Mouse (Mus musculus): ENCODE measurements around the gene Ccdc88a. TPM values are rescaled to one million over a fixed set of nuclear protein-coding genes. Genes with fewer than 3 reads are reported as not detected.

The Ccdc88a gene
- total RNA-seq, 2 experiments from 2014 or later: 61.9 to 67.6 TPM

- no peak overlapping the region for H3K27ac ChIP-seq
- no peak for TF ChIP-seq CTCF (IDR thresholded peaks at IDR 0.05)
- intact Hi-C loops (cut with DNase I): no loop called here
- H3K4me3 ChIP-seq: no peak overlapping the region
- DNase-seq (ENCODE audit: extremely low spot score in 1 of 2, low spot score in 2 of 2): no peak
Measured at GRCm38 (mm10) chr11:29378751-29379150, 5.3 kb downstream of the Ccdc88a start.

GRCm38 (mm10) chr11:29383493-29383892 is 10.0 kb downstream of the Ccdc88a start:
- H3K27ac ChIP-seq: no peak overlapping the region
- intact Hi-C loops (cut with DNase I): no loop called here

GRCm38 (mm10) chr11:29384001-29384400 is 10.5 kb downstream of the Ccdc88a start:
- DNase-seq (ENCODE audit: extremely low spot score in 1 of 2, low spot score in 2 of 2): no peak
- Histone ChIP-seq H3K4me3 (no peak overlapping the region), H3K27ac (no peak overlapping the region)
- TF ChIP-seq CTCF (IDR thresholded peaks at IDR 0.05): no peak
- intact Hi-C loops (cut with DNase I): no loop called here

More at GRCm38 (mm10) chr11:29383493-29383892, 10.0 kb downstream of the Ccdc88a start:
- no peak for TF ChIP-seq CTCF (IDR thresholded peaks at IDR 0.05)
- H3K4me3 ChIP-seq: no peak overlapping the region
- DNase-seq (ENCODE audit: extremely low spot score in 1 of 2, low spot score in 2 of 2): no peak

- H3K27ac ChIP-seq: no peak overlapping the region
- DNase-seq (ENCODE audit: extremely low spot score in 1 of 2, low spot score in 2 of 2): no peak
- intact Hi-C loops (cut with DNase I): no loop called here
- no peak for TF ChIP-seq CTCF (IDR thresholded peaks at IDR 0.05)
- H3K4me3 ChIP-seq: no peak overlapping the region
Measured at GRCm38 (mm10) chr11:29384617-29385016, 11.2 kb downstream of the Ccdc88a start.

DNA sequence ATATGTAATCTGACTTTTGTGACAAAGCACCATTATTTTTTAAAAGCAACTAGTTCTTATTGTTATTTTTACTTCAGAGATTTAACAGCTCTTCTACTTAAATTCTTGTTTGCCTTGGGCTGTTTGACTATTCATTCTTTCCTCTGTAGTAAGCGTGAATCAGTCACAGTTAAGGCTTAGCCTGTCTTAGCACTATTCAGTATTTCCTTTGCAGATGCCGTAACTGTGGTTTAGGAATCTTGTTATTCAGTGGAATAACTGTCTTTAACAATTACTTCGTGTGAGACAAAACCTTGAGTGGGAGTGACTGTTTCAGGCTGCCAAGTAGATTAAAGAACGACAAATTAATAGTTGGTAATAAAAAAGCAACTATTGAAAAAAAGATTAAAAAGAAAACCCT is 16.5 kb downstream of the Ccdc88a start:
- TF ChIP-seq CTCF (IDR thresholded peaks at IDR 0.05): no peak
- no peak overlapping the region for H3K27ac ChIP-seq
- intact Hi-C loops (cut with DNase I): no loop called here
- DNase-seq (ENCODE audit: extremely low spot score in 1 of 2, low spot score in 2 of 2): no peak
- H3K4me3 ChIP-seq: no peak overlapping the region

DNA sequence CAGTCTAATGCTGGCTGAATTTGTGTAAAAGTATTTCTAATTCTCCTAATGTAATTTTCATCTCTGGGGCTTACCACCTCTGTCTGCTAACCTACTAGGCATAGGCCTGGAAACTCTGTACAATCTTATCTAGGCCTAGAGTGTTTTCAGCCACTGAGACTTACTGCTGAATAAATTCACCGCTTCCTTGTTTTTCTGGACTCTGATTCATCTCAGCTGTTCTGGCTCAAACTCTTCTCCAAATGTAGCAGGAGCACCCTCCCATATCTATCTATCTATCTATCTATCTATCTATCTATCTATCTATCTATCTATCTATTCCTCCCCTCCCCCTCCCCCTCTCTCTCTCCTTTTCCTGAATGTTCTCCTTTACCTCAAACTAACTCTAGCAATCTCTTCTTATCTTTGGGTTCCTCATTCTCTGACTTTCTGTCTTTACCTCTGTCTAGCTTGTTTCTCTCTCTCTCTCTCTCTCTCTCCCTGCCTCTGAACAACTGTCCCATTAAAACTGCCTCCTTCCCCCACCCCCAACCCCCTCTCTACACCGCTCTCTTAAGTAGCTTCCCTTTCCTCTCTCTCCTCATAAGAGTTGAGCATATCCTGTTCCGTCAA is 21.8 kb downstream of the Ccdc88a start:
- TF ChIP-seq CTCF (IDR thresholded peaks at IDR 0.05): no peak
- no peak for DNase-seq (ENCODE audit: extremely low spot score in 1 of 2, low spot score in 2 of 2)
- no peak overlapping the region for H3K27ac ChIP-seq
- no peak overlapping the region for H3K4me3 ChIP-seq
- intact Hi-C loops (cut with DNase I): no loop called here

GRCm38 (mm10) chr11:29400374-29400773 is 26.9 kb downstream of the Ccdc88a start:
- TF ChIP-seq CTCF (IDR thresholded peaks at IDR 0.05): no peak
- Histone ChIP-seq H3K4me3 (no peak overlapping the region), H3K27ac (no peak overlapping the region)
- no peak for DNase-seq (ENCODE audit: extremely low spot score in 1 of 2, low spot score in 2 of 2)
- intact Hi-C loops (cut with DNase I): no loop called here

DNA sequence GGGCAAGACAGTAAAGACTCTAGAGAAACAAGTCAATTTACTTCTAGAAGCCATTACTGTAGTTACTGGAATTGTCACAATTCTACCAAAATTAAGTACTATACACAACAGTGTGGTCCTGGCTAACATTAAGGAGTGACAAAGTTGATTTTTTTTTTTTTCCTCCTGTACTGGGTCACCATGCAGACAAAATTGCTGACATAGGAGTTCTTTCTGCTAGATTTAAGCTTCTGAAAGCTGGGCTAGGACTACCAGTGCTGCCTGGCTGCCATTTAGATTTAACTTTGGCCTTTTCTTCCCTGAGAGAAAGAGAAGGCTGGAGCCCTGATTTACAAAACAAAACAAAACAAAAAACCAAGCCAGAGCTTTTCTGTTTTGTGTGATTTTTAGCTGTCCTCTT is 32.8 kb downstream of the Ccdc88a start:
- DNase-seq (ENCODE audit: extremely low spot score in 1 of 2, low spot score in 2 of 2): no peak
- Histone ChIP-seq H3K4me3 (no peak overlapping the region), H3K27ac (no peak overlapping the region)
- TF ChIP-seq CTCF (IDR thresholded peaks at IDR 0.05): no peak
- intact Hi-C loops (cut with DNase I): no loop called here

DNA sequence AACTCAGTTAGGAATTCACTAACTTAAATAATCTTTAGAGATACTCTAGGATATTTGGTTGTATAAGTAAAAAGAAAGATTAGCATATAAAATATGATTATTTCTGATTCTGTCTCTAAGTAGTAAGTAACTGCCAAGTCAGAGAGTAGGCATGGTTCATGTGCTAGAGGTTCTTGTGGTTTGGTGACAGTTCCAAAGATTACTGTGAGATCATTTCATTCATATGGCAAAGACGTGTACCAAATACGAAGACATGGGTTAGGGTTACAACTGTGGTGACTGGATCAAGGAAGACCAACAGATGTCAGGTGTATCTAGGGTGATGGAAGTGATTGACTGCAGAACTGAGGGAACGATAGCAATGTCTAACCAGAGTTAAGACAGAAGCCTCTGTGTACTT is 50.0 kb downstream of the Ccdc88a start:
- TF ChIP-seq CTCF (IDR thresholded peaks at IDR 0.05): no peak
- DNase-seq (ENCODE audit: extremely low spot score in 1 of 2, low spot score in 2 of 2): no peak
- Histone ChIP-seq H3K4me3 (no peak overlapping the region), H3K27ac (no peak overlapping the region)
- intact Hi-C loops (cut with DNase I): no loop called here

GRCm38 (mm10) chr11:29428774-29429173 is 55.3 kb downstream of the Ccdc88a start:
- intact Hi-C loops (cut with DNase I): loop anchor here (1.0 kb wide), 1 partner anchor 55 kb away; the partner anchor contains the start of gene Ccdc88a
- Histone ChIP-seq H3K4me3 (no peak overlapping the region), H3K27ac (peak overlapping the region; percentile 75)
- DNase-seq (ENCODE audit: extremely low spot score in 1 of 2, low spot score in 2 of 2): peak; percentile 37 to 43
- no peak for TF ChIP-seq CTCF (IDR thresholded peaks at IDR 0.05)

DNA sequence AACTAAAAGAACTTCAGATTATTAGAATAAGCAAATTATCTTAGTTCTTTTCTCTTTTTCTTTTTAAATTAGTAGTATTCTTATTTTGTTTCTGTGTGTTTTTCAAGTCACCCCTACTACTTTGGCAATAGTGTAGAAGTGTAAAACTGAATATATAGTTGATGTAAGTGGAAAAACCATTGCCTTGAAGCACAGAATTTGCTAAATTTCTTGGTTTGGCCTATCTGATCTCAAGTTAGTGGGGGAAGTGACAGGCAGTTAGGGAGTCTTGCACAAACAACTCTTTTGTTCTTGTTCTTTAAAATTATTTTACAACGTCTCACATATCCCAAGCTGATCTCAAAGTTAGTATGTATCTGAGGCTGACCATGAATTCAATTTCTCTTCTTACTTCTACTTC is 57.6 kb downstream of the Ccdc88a start:
- intact Hi-C loops (cut with DNase I): no loop called here
- Histone ChIP-seq H3K4me3 (no peak overlapping the region), H3K27ac (no peak overlapping the region)
- no peak for TF ChIP-seq CTCF (IDR thresholded peaks at IDR 0.05)
- DNase-seq (ENCODE audit: extremely low spot score in 1 of 2, low spot score in 2 of 2): no peak

DNA sequence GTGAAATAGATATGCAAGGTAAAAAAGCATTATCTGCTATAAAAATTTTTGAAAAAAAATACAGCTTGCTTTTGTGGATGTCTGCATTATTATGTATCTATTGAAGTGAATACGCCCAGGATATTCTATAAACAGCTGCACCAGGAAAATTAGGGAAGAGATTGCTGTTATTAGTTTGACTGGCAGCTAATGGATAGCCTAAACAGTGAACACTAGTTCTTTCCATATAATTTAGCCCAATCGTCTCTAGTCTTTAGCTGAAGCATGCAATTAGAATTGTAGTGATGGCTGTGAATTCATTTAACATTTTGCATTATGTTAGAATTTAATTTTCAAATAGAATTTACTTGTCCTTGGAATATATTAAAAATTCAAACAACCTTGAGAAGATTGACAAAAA is 75.3 kb downstream of the Ccdc88a start:
- no peak for DNase-seq (ENCODE audit: extremely low spot score in 1 of 2, low spot score in 2 of 2)
- Histone ChIP-seq H3K27ac (no peak overlapping the region), H3K4me3 (no peak overlapping the region)
- no peak for TF ChIP-seq CTCF (IDR thresholded peaks at IDR 0.05)
- intact Hi-C loops (cut with DNase I): no loop called here

DNA sequence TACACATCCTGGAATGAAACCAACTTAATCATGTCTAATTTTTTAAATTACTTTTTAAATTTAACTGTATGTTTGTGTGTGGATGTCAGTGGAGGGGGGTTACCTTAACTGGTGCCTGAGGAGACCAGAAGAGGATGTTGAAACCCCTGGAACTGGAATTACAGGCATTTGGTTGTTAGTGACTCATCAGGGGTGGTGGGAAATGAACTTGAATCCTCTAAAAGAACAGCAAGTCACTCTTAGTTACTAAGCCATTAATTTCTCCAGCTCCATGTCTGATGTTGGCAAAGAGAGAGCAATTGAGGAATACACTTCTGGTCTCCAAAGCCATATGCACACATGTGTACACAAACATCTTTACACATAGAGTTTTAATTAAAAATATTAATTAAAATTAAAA is 101.2 kb downstream of the Ccdc88a start:
- H3K4me3 ChIP-seq: no peak overlapping the region
- DNase-seq (ENCODE audit: extremely low spot score in 1 of 2, low spot score in 2 of 2): no peak
- no peak for TF ChIP-seq CTCF (IDR thresholded peaks at IDR 0.05)
- no peak overlapping the region for H3K27ac ChIP-seq
- intact Hi-C loops (cut with DNase I): loop anchor here (5.0 kb wide), 1 partner anchor 207 kb away; no protein-coding TSS in a partner anchor
